Mouse (Mus musculus) limb, embryonic 11.5 days (tissue): ENCODE measurements around the gene Ddx27. TPM values are rescaled to one million over a fixed set of nuclear protein-coding genes. Genes with fewer than 3 reads are reported as not detected.

Source experiments
- ATAC-seq: fragments of 200-750 bp; cut with Nextera tagmentation; 2 replicates; pipeline ENCODE4 v1.8.0; 2017; ENCODE audit warnings: low read depth; ENCODE audit not compliant: insufficient number of reproducible peaks, low FRiP score, low TSS enrichment
- DNase-seq: peaks from one replicate; pipeline ENCODE4 v3.0.0-alpha.2; 2015; ENCODE audit warnings: low spot score
- H3K27ac ChIP-seq: fragments of 300-500 bp; sonication (generic); replicated peaks from 2 replicates; pipeline ENCODE4 v1.5.1; 2014; ENCODE audit warnings: low read depth, mild to moderate bottlenecking, low read length
- H3K27me3 ChIP-seq: fragments of 300-500 bp; sonication (generic); 2 replicates; pipeline ENCODE4 v1.6.1; 2014; ENCODE audit warnings: mild to moderate bottlenecking, low read length, mixed read lengths; ENCODE audit not compliant: control insufficient read depth, insufficient read depth
- H3K36me3 ChIP-seq: fragments of 300-500 bp; sonication (generic); 2 replicates; pipeline ENCODE4 v1.6.1; 2014; ENCODE audit warnings: mild to moderate bottlenecking, low read length, moderate library complexity, mixed read lengths; ENCODE audit not compliant: control insufficient read depth, insufficient read depth
- H3K4me1 ChIP-seq: fragments of 300-500 bp; sonication (generic); 2 replicates; pipeline ENCODE4 v1.6.1; 2014; ENCODE audit warnings: low read length, mixed read lengths; ENCODE audit not compliant: control insufficient read depth, insufficient read depth
- H3K4me2 ChIP-seq: fragments of 300-500 bp; sonication (generic); 2 replicates; pipeline ENCODE4 v1.6.1; 2014; ENCODE audit warnings: low read depth, mild to moderate bottlenecking, moderate library complexity; ENCODE audit not compliant: severe bottlenecking
- H3K4me3 ChIP-seq: fragments of 300-500 bp; sonication (generic); 2 replicates; pipeline ENCODE4 v1.5.1; 2014; ENCODE audit warnings: low read depth, low read length
- H3K9ac ChIP-seq: fragments of 300-500 bp; sonication (generic); 2 replicates; pipeline ENCODE4 v1.6.1; 2014; ENCODE audit warnings: mild to moderate bottlenecking, low read length
- H3K9me3 ChIP-seq: fragments of 300-500 bp; sonication (generic); 2 replicates; pipeline ENCODE4 v1.6.1; 2016; ENCODE audit warnings: low read length; ENCODE audit not compliant: control insufficient read depth
- WGBS: fragments of 180-500 bp; shearing (Covaris S2); extraction: QIAGEN DNeasy Blood & Tissue Kit; methylation state at CpG from one replicate; pipeline ENCODE4 v1.1.7; 2014; 5-methylcytosine and 5-hydroxymethylcytosine counted together
- polyA plus RNA-seq: library from polyadenylated mRNA; unstranded; fragments of >200 nt; fragmentation: Nextera tagmentation; extraction: Ambion mirVana; gene quantifications from 2 replicates; pipeline ENCODE4 v1.2.1, GENCODE M21; 2014

The Ddx27 gene
- polyA plus RNA-seq, 1 experiment from 2014 or later, result 49.3 TPM

- no peaks in the 10 kb centered on the region for H3K27me3 ChIP-seq
- DNase-seq (peak; percentile 88), ATAC-seq (peak; percentile 90)
- peak overlapping the region; percentile 60 for H3K4me2 ChIP-seq
- peak overlapping the region; percentile 88 for H3K9ac ChIP-seq
- H3K9me3 ChIP-seq, result no peaks in the 10 kb centered on the region
- peak overlapping the region; percentile 62 for H3K4me3 ChIP-seq
- H3K27ac ChIP-seq, result peak overlapping the region; percentile 83
- peaks cover 20% of the 10 kb centered on the region for H3K4me1 ChIP-seq
- H3K36me3 ChIP-seq, result peaks cover 16% of the 10 kb centered on the region
- WGBS, result under 1% methylated on average over 39 of the region's 60 CpGs
Measured at GRCm38 (mm10) chr2:167062497-167062911, 47.5 kb downstream of the Ddx27 start.

GRCm38 (mm10) chr2:167062965-167063880 is 48.2 kb downstream of the Ddx27 start, which contains the start of gene Znfx1:
Gene Znfx1, minus strand, starts transcription at chr2:167063015.
- DNase-seq (peak; percentile 98), ATAC-seq (peak; percentile 93)
- H3K4me3 ChIP-seq, result peak within 1 kb of the TSS; percentile 62
- H3K27me3 ChIP-seq, result no peaks in the 10 kb centered on the region
- no peaks in the 10 kb centered on the region for H3K9me3 ChIP-seq
- H3K36me3 ChIP-seq, result peaks cover 16% of the 10 kb centered on the region
- H3K4me1 ChIP-seq, result peaks cover 20% of the 10 kb centered on the region
- under 1% methylated on average over 56 of the region's 57 CpGs for WGBS
- peak within 1 kb of the TSS; percentile 83 for H3K27ac ChIP-seq
- peak within 1 kb of the TSS; percentile 88 for H3K9ac ChIP-seq
- peak within 1 kb of the TSS; percentile 60 for H3K4me2 ChIP-seq

GRCm38 (mm10) chr2:167063906-167064496 is 49.0 kb downstream of the Ddx27 start:
- no peaks in the 10 kb centered on the region for H3K27me3 ChIP-seq
- no peaks in the 10 kb centered on the region for H3K9me3 ChIP-seq
- no peak for DNase-seq
- ATAC-seq, result no peak
- under 1% methylated on average over 7 of the region's 7 CpGs for WGBS
- peak overlapping the region; percentile 62 for H3K4me3 ChIP-seq
- H3K4me1 ChIP-seq, result peaks cover 20% of the 10 kb centered on the region
- peaks cover 16% of the 10 kb centered on the region for H3K36me3 ChIP-seq
- H3K4me2 ChIP-seq, result peak overlapping the region; percentile 60
- H3K27ac ChIP-seq, result peak overlapping the region; percentile 75
- H3K9ac ChIP-seq, result peak overlapping the region; percentile 88

- peaks cover 20% of the 10 kb centered on the region for H3K4me1 ChIP-seq
- peak overlapping the region; percentile 62 for H3K4me3 ChIP-seq
- WGBS, result 23% methylated on average over 9 of the region's 9 CpGs
- no peaks in the 10 kb centered on the region for H3K9me3 ChIP-seq
- peak overlapping the region; percentile 69 for H3K9ac ChIP-seq
- H3K27ac ChIP-seq, result peak overlapping the region; percentile 75; the same call in 1 of the 2 replicates
- DNase-seq (no peak), ATAC-seq (no peak)
- H3K27me3 ChIP-seq, result no peaks in the 10 kb centered on the region
- peak overlapping the region; percentile 60 for H3K4me2 ChIP-seq
- H3K36me3 ChIP-seq, result peaks cover 16% of the 10 kb centered on the region
Measured at GRCm38 (mm10) chr2:167064601-167065295, 49.8 kb downstream of the Ddx27 start.

GRCm38 (mm10) chr2:167066031-167066430 is 51.0 kb downstream of the Ddx27 start:
- Histone ChIP-seq H3K4me1 (peaks cover 17% of the 10 kb centered on the region), H3K27ac (no peak overlapping the region), H3K9ac (no peak overlapping the region), H3K27me3 (no peaks in the 10 kb centered on the region), H3K36me3 (peaks cover 16% of the 10 kb centered on the region), H3K4me3 (no peak overlapping the region), H3K4me2 (no peak overlapping the region), H3K9me3 (no peaks in the 10 kb centered on the region)
- 57% methylated on average over 1 of the region's 1 CpGs for WGBS
- no peak for ATAC-seq
- DNase-seq, result no peak

GRCm38 (mm10) chr2:167066528-167067516 is 51.8 kb downstream of the Ddx27 start:
- Histone ChIP-seq H3K27me3 (no peaks in the 10 kb centered on the region), H3K4me1 (peaks cover 12% of the 10 kb centered on the region), H3K36me3 (peaks cover 16% of the 10 kb centered on the region), H3K4me2 (no peak overlapping the region), H3K4me3 (no peak overlapping the region), H3K9me3 (no peaks in the 10 kb centered on the region), H3K9ac (no peak overlapping the region), H3K27ac (no peak overlapping the region)
- no peak for ATAC-seq
- DNase-seq, result peak; percentile 45
- WGBS, result 30% methylated on average over 6 of the region's 6 CpGs

- Histone ChIP-seq H3K36me3 (peaks cover 16% of the 10 kb centered on the region), H3K4me3 (no peak overlapping the region), H3K4me1 (peaks cover 11% of the 10 kb centered on the region), H3K4me2 (no peak overlapping the region), H3K9me3 (no peaks in the 10 kb centered on the region), H3K27me3 (no peaks in the 10 kb centered on the region), H3K9ac (no peak overlapping the region), H3K27ac (no peak overlapping the region)
- ATAC-seq, result no peak
- no peak for DNase-seq
- 58% methylated on average over 6 of the region's 6 CpGs for WGBS
Measured at GRCm38 (mm10) chr2:167067575-167067974, 52.6 kb downstream of the Ddx27 start.
